Mouse (Mus musculus): ENCODE data around the gene Ptpn3. TPM values are rescaled to one million over a fixed set of nuclear protein-coding genes. Genes with fewer than 3 reads are reported as not detected.

The Ptpn3 gene
- polyA plus RNA-seq, 1 experiment from 2014 or later: 9.7 TPM

- Histone ChIP-seq H3K4me1 (replicated peaks; ENCODE audit: control insufficient read depth, insufficient read depth, low read length) (peaks cover 12% of the 10 kb centered on the region; the same call in 1 of the 2 replicates), H3K36me3 (ENCODE audit: control insufficient read depth, insufficient read depth, low read length) (peaks cover 6% of the 10 kb centered on the region; the same call in 1 of the 2 replicates), H3K9ac (ENCODE audit: low read length) (no peak overlapping the region), H3K27ac (ENCODE audit: low read depth) (no peak overlapping the region), H3K9me3 (ENCODE audit: control insufficient read depth, low read length) (no peaks in the 10 kb centered on the region), H3K4me2 (ENCODE audit: low read length) (no peak overlapping the region), H3K4me3 (ENCODE audit: low read depth, low read length) (no peak overlapping the region), H3K27me3 (replicated peaks; ENCODE audit: control insufficient read depth, insufficient read depth, low read length) (no peaks in the 10 kb centered on the region)
- ATAC-seq (replicated peaks; ENCODE audit: low FRiP score, low TSS enrichment, low read depth) (no peak), DNase-seq (ENCODE audit: low spot score) (no peak)
- 56% methylated on average over 8 of the region's 8 CpGs for WGBS
Measured at GRCm38 (mm10) chr4:57262451-57262850, 39.2 kb downstream of the Ptpn3 start.

GRCm38 (mm10) chr4:57261813-57262212, 39.8 kb downstream of the Ptpn3 start:
- no peak overlapping the region for H3K9ac ChIP-seq (ENCODE audit: low read length)
- peaks cover 12% of the 10 kb centered on the region; the same call in 1 of the 2 replicates for H3K4me1 ChIP-seq (replicated peaks; ENCODE audit: control insufficient read depth, insufficient read depth, low read length)
- H3K4me2 ChIP-seq (ENCODE audit: low read length): no peak overlapping the region
- ATAC-seq (replicated peaks; ENCODE audit: low FRiP score, low TSS enrichment, low read depth) (no peak), DNase-seq (ENCODE audit: low spot score) (no peak)
- 33% methylated on average over 9 of the region's 9 CpGs for WGBS
- H3K36me3 ChIP-seq (ENCODE audit: control insufficient read depth, insufficient read depth, low read length): peaks cover 6% of the 10 kb centered on the region; the same call in 1 of the 2 replicates
- H3K27me3 ChIP-seq (replicated peaks; ENCODE audit: control insufficient read depth, insufficient read depth, low read length): no peaks in the 10 kb centered on the region
- no peaks in the 10 kb centered on the region for H3K9me3 ChIP-seq (ENCODE audit: control insufficient read depth, low read length)
- H3K4me3 ChIP-seq (ENCODE audit: low read depth, low read length): no peak overlapping the region
- no peak overlapping the region for H3K27ac ChIP-seq (ENCODE audit: low read depth)

GRCm38 (mm10) chr4:57258159-57259035, 43.2 kb downstream of the Ptpn3 start:
- Histone ChIP-seq H3K36me3 (ENCODE audit: control insufficient read depth, insufficient read depth, low read length) (peaks cover 4% of the 10 kb centered on the region; the same call in 1 of the 2 replicates), H3K27ac (ENCODE audit: low read depth) (no peak overlapping the region), H3K9ac (ENCODE audit: low read length) (no peak overlapping the region), H3K27me3 (replicated peaks; ENCODE audit: control insufficient read depth, insufficient read depth, low read length) (no peaks in the 10 kb centered on the region), H3K4me3 (ENCODE audit: low read depth, low read length) (no peak overlapping the region), H3K9me3 (ENCODE audit: control insufficient read depth, low read length) (no peaks in the 10 kb centered on the region), H3K4me2 (ENCODE audit: low read length) (no peak overlapping the region), H3K4me1 (replicated peaks; ENCODE audit: control insufficient read depth, insufficient read depth, low read length) (peaks cover 12% of the 10 kb centered on the region; the same call in 1 of the 2 replicates)
- 37% methylated on average over 14 of the region's 14 CpGs for WGBS
- ATAC-seq (replicated peaks; ENCODE audit: low FRiP score, low TSS enrichment, low read depth): no peak
- DNase-seq (ENCODE audit: low spot score): no peak

GRCm38 (mm10) chr4:57257409-57257808, 44.2 kb downstream of the Ptpn3 start:
- Histone ChIP-seq H3K27ac (ENCODE audit: low read depth) (no peak overlapping the region), H3K4me1 (replicated peaks; ENCODE audit: control insufficient read depth, insufficient read depth, low read length) (peaks cover 12% of the 10 kb centered on the region; the same call in 1 of the 2 replicates), H3K9me3 (ENCODE audit: control insufficient read depth, low read length) (no peaks in the 10 kb centered on the region), H3K9ac (ENCODE audit: low read length) (no peak overlapping the region), H3K4me2 (ENCODE audit: low read length) (no peak overlapping the region), H3K36me3 (ENCODE audit: control insufficient read depth, insufficient read depth, low read length) (no peaks in the 10 kb centered on the region), H3K4me3 (ENCODE audit: low read depth, low read length) (no peak overlapping the region), H3K27me3 (replicated peaks; ENCODE audit: control insufficient read depth, insufficient read depth, low read length) (no peaks in the 10 kb centered on the region)
- ATAC-seq (replicated peaks; ENCODE audit: low FRiP score, low TSS enrichment, low read depth) (no peak), DNase-seq (ENCODE audit: low spot score) (no peak)
- WGBS: 65% methylated on average over 8 of the region's 8 CpGs

GRCm38 (mm10) chr4:57256761-57257160, 44.9 kb downstream of the Ptpn3 start:
- Histone ChIP-seq H3K9me3 (ENCODE audit: control insufficient read depth, low read length) (no peaks in the 10 kb centered on the region), H3K36me3 (ENCODE audit: control insufficient read depth, insufficient read depth, low read length) (no peaks in the 10 kb centered on the region), H3K9ac (ENCODE audit: low read length) (no peak overlapping the region), H3K4me2 (ENCODE audit: low read length) (no peak overlapping the region), H3K27me3 (replicated peaks; ENCODE audit: control insufficient read depth, insufficient read depth, low read length) (no peaks in the 10 kb centered on the region), H3K27ac (ENCODE audit: low read depth) (no peak overlapping the region), H3K4me1 (replicated peaks; ENCODE audit: control insufficient read depth, insufficient read depth, low read length) (peaks cover 12% of the 10 kb centered on the region; the same call in 1 of the 2 replicates), H3K4me3 (ENCODE audit: low read depth, low read length) (no peak overlapping the region)
- ATAC-seq (replicated peaks; ENCODE audit: low FRiP score, low TSS enrichment, low read depth) (no peak), DNase-seq (ENCODE audit: low spot score) (no peak)
- WGBS: 94% methylated on average over 4 of the region's 4 CpGs

- no peak overlapping the region for H3K9ac ChIP-seq (ENCODE audit: low read length)
- H3K27ac ChIP-seq (ENCODE audit: low read depth): no peak overlapping the region
- 60% methylated on average over 6 of the region's 6 CpGs for WGBS
- no peaks in the 10 kb centered on the region for H3K27me3 ChIP-seq (replicated peaks; ENCODE audit: control insufficient read depth, insufficient read depth, low read length)
- no peaks in the 10 kb centered on the region for H3K36me3 ChIP-seq (ENCODE audit: control insufficient read depth, insufficient read depth, low read length)
- DNase-seq (ENCODE audit: low spot score): no peak
- no peak for ATAC-seq (replicated peaks; ENCODE audit: low FRiP score, low TSS enrichment, low read depth)
- H3K4me1 ChIP-seq (replicated peaks; ENCODE audit: control insufficient read depth, insufficient read depth, low read length): peaks cover 12% of the 10 kb centered on the region; the same call in 1 of the 2 replicates
- no peaks in the 10 kb centered on the region for H3K9me3 ChIP-seq (ENCODE audit: control insufficient read depth, low read length)
- H3K4me2 ChIP-seq (ENCODE audit: low read length): no peak overlapping the region
- H3K4me3 ChIP-seq (ENCODE audit: low read depth, low read length): no peak overlapping the region
Measured at GRCm38 (mm10) chr4:57254412-57254811, 47.2 kb downstream of the Ptpn3 start.

- H3K4me3 ChIP-seq (ENCODE audit: low read depth, low read length): no peak overlapping the region
- no peaks in the 10 kb centered on the region for H3K4me1 ChIP-seq (replicated peaks; ENCODE audit: control insufficient read depth, insufficient read depth, low read length)
- DNase-seq (ENCODE audit: low spot score) (no peak), ATAC-seq (replicated peaks; ENCODE audit: low FRiP score, low TSS enrichment, low read depth) (no peak)
- no peaks in the 10 kb centered on the region for H3K27me3 ChIP-seq (replicated peaks; ENCODE audit: control insufficient read depth, insufficient read depth, low read length)
- H3K9ac ChIP-seq (ENCODE audit: low read length): no peak overlapping the region
- H3K36me3 ChIP-seq (ENCODE audit: control insufficient read depth, insufficient read depth, low read length): no peaks in the 10 kb centered on the region
- 21% methylated on average over 2 of the region's 2 CpGs for WGBS
- no peak overlapping the region for H3K27ac ChIP-seq (ENCODE audit: low read depth)
- H3K9me3 ChIP-seq (ENCODE audit: control insufficient read depth, low read length): no peaks in the 10 kb centered on the region
- H3K4me2 ChIP-seq (ENCODE audit: low read length): no peak overlapping the region
Measured at GRCm38 (mm10) chr4:57250636-57251035, 51.0 kb downstream of the Ptpn3 start.

GRCm38 (mm10) chr4:57249108-57249507, 52.5 kb downstream of the Ptpn3 start:
- Histone ChIP-seq H3K4me2 (ENCODE audit: low read length) (no peak overlapping the region), H3K4me1 (replicated peaks; ENCODE audit: control insufficient read depth, insufficient read depth, low read length) (no peaks in the 10 kb centered on the region), H3K9ac (ENCODE audit: low read length) (no peak overlapping the region), H3K9me3 (ENCODE audit: control insufficient read depth, low read length) (no peaks in the 10 kb centered on the region), H3K27ac (ENCODE audit: low read depth) (no peak overlapping the region), H3K4me3 (ENCODE audit: low read depth, low read length) (no peak overlapping the region), H3K27me3 (replicated peaks; ENCODE audit: control insufficient read depth, insufficient read depth, low read length) (no peaks in the 10 kb centered on the region), H3K36me3 (ENCODE audit: control insufficient read depth, insufficient read depth, low read length) (no peaks in the 10 kb centered on the region)
- no peak for ATAC-seq (replicated peaks; ENCODE audit: low FRiP score, low TSS enrichment, low read depth)
- 39% methylated on average over 8 of the region's 8 CpGs for WGBS
- DNase-seq (ENCODE audit: low spot score): no peak

Data from intestine, embryonic 14.5 days (tissue).